Mouse (Mus musculus) testis, adult 2 months (tissue): ENCODE measurements around the gene Pigl.

ENCODE experiments used
- CTCF ChIP-seq: fragments of 200-500 bp; IDR thresholded peaks from 2 replicates; pipeline ENCODE4 v1.5.1; 2012; ENCODE audit warnings: low read depth, mild to moderate bottlenecking, inconsistent platforms, low read length, moderate library complexity; ENCODE audit not compliant: control insufficient read depth, insufficient read depth, insufficient replicate concordance
- POLR2A ChIP-seq: fragments of 200-500 bp; IDR thresholded peaks from 2 replicates; pipeline ENCODE4 v1.6.1; 2012; ENCODE audit warnings: low read depth, mild to moderate bottlenecking, inconsistent platforms, low read length, moderate library complexity; ENCODE audit not compliant: control insufficient read depth

DNA sequence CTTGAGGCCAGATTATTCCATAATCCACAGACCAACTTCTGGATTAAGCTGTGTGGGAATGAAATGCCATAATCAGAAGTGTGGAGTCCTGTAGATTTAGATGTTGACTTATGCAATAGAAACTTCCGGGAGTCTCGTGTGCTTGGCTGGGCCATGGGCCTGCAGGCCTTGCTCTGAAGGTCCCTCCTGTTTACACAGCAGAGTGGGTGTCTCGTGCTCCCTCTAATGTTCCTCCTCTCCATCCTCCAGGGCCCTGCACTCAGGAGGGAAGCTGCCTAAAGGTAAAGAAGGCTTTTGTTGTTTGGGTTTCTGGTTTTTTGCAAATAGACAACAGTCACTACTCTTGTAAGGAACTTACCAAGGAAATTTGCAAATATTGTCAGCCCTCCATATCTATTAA, 51.3 kb downstream of the Pigl start:
- TF ChIP-seq CTCF (no peak), POLR2A (no peak)
